Mouse (Mus musculus) MEL-GATA-1-ER (cell line): ENCODE results near the gene Nudt2.

ENCODE experiments used
- DNase-seq: peaks from one replicate; pipeline ENCODE4 v3.0.0-alpha.2; 2012; ENCODE audit warnings: low read depth; ENCODE audit errors: extremely low read depth

The Nudt2 gene

DNA sequence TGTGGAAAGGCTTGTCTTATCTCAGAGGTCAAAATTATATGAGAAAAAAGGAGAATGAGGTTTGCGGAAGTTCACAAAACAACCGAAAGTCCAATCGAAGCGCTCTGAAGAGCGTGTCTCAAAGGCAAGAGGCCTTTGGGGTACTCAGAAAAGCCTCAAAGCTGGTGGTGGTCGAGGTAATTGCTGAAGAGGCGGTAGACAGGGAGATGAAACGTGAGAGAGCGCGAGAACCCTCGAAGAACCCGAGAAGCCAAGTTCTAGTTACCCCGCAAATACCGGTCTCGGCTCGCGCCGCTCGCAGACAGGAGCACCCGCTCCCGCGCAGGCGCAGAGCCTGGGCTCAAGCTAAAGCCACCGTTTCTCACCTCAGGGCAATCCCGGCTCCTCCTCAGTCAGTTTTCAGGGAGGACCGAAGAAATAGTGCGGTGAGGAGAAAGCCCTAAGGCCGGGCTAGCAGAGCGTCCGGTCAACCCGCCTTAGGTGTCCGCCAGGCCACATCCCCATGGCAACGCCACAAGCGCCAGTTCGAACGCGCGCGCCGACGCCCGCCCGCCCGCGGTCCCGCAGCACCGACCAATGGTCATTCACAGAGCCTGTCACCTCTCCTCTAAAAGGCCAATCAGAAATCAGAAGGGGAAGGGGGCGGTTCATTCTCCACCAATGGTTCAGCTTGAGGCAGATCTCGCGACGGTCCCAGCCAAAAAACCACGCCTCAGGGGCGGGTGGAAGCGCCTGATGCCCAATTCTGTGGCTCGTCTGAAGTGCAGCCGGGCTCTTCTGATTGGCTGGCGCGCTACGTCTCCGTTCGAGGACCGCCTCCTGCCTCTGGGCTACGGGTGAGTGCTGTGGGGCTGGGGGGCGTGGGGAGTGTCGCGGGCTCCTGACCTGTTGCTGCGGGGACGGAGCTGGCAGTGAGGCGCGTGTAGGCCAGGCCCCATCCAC lies at the start of gene Nudt2, which contains the start of gene Kif24:
Nudt2 (plus strand) TSS at position 807 of the 942 bp plus-strand sequence.
Kif24 (minus strand) TSS at position 543 of the 942 bp plus-strand sequence.
- peak; percentile 99 for DNase-seq

DNA sequence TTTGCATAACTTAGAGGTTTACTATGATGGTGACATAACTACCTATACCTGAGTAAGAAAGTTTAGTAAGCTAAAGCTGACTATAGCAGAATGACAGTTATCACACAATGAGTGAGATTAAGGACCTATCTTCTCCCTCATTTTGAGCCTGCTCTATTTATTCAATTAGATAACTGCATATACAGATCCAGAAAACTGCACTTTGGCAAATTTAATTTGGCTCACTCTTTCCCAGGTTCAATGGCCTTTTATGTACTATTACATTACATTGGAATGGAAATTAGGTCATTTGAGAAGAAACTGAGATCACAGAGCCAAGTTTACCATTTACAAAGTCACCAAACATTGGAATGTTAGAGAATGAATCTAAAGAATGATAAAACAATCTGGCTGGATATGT lies 48.0 kb upstream of the Nudt2 start:
- DNase-seq, result no peak

DNA sequence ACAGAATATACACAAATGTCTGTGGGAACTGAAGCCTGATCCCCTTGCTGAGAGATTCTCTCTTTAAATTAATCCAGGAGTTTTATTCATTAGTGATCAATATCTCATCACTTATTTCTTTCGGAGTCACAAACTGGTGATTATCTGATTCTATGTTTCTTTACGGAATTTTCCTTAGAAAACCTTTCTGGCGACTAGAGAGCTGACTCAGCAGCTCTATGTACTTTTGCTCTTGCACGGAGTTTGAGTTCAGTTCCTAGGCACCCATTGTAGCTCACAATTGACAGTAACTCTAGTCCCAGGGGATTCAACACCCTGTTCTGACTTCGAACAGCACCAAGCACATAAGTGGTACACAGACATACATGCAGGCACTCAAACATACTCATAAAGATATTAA lies 26.0 kb upstream of the Nudt2 start:
- no peak for DNase-seq

DNA sequence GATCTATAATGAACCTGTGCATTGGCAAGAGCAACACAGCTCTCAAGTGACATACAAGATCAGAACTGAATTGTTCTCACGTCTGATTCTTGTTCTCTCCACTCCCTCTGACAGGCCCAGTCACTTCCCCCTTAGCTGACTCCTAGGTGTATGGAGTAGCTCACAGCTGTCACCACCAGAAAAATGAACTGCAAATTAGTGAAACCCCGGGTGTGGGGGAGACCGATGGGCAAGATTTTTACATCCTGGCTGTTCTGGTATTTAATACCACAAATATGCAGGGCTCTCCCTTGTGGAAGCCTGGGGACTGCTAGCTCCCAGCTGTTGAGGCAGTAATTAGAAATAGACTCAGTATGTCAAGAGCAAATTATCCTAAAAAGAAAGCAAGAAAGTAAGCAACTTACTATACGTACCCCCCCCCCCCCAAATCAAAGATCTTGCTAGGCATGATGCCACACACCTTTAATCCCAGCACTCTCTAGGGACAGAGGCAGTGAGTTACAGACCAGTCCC lies 22.1 kb upstream of the Nudt2 start:
- no peak for DNase-seq

DNA sequence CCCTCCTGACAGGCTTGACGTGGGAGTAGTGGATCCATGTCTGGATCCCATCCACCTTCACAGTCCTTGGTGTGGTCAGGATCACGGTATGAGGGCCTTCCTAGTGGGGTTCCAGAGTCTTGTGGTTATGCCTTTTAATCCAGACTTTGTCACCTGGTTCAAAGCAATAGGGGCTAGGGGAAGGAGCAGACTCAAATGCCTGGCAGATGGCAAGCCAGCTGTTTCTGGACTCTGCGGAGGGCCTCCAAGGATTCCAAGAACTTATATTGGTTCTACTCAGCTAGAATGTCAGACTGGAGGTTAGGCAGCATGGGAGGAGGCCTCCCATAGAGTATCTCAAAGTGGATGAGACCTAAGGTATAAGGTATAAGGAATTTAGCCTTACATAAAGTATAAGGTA lies 17.4 kb upstream of the Nudt2 start:
- DNase-seq, result no peak

DNA sequence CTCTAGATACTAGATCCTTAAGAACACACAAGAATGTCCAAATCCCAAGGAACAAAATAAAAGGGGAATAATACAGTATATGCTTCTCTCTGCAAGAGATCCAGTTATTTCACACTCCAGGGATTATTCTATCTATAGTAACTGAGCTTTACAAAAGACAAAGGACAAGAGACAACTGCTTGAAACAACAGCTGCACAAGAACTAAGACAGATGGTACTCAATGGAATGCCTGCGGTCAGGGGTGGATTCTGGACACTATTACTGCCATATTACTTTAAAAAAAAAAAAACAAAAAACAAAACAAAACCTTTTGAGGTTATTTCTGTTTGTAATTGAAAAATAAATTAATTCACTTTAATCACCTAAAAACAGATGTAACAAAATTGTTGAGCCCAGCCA lies 4.3 kb upstream of the Nudt2 start:
- DNase-seq, result no peak

DNA sequence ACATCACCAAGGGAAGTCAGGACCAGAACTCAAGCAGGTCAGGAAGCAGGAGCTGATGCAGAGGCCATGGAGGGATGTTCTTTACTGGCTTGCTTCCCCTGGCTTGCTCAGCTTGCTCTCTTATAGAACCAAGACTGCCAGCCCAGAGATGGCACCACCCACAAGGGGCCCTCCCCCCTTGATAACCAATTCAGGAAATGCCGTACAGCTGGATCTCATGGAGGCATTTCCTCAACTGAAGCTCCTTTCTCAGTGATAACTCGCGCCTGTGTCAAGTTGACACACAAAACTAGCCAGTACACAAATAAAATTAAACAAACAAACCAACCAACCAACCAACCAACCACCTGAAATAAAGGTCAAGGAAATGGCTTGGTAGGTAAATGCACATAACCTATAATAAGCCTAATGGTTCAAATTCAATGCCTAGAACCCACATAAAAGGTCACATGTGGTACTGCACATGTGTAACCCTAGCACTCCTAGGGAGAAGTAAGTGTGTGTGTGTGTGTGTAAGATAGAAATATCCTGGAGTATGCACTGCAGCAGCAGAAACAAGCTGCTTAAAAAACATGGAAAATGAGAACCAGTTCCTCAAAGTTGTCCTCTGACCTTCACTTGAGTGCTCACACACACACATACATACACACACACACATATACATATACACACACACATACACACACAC lies 1.8 kb upstream of the Nudt2 start:
- peak; percentile 44 for DNase-seq

DNA sequence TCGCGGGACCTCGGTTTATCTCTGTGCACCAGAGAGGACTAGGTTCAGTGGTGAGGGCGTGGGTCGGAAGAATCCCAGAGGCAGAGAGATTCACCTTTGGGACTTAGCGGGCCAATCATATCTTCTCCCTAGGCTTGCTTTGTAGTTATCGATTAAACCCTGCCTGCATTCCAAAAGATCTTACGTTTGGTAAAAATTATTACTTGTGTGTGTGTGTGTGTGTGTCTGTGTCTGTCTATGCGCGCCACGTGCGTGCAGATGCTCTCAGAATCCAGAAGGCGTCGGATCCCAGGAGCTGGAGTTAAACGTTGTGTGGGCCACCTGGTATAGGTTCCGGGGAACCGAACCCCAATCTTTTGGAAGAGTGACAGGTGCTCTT lies 325 bp downstream of the Nudt2 start:
- no peak for DNase-seq

DNA sequence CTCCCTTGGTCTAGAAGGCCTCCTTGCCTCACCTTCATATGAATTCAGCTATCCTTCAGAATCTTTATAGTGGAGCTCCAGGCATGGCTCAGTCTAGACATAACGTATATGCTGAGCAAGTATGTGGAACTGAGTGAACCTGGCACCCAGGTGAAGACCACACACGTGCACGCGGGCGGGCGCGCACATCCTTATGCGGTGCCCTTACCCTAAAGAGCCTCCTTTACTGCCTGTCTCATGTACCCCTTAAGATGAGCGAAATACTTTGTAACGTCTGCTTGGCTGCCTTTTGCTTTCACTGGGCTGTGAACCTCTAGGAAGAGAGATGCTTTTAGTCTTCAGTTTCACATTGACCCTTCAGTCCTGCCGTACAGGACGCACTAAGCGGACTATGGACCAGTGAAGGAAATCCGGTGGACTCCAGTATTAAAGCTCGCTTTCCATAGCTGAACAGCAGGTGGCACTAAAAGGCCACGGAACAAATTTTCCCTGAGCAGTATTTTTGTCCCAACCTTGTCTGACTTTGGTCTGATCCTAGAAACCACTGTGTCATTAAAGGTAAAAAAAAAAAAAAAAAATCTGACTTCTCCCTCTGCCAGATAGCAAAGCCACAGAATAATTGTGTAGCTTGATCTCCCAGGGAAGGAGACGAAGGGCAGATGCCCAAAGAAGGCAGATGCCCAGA lies 3.6 kb downstream of the Nudt2 start:
- peak; percentile 42 for DNase-seq

DNA sequence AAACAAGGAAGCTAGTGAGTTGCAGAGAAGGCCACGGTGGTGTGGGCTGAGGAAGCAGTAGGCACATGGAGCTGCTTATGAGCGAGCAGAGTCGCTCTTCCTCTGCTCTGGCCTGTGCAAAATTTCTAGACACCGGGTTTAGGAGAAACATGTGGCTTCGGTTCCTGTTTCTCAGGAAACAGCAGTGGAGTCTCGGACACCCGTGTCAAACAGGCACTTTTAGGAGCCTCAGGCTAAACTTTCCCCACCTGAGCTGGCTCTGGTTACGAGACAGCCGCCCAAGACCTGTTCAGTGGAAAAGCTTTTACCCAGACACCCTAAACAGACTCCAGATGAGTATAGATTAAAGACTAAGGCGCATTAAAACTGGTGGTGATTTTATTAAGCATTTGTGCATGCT lies 4.2 kb downstream of the Nudt2 start:
- no peak for DNase-seq

DNA sequence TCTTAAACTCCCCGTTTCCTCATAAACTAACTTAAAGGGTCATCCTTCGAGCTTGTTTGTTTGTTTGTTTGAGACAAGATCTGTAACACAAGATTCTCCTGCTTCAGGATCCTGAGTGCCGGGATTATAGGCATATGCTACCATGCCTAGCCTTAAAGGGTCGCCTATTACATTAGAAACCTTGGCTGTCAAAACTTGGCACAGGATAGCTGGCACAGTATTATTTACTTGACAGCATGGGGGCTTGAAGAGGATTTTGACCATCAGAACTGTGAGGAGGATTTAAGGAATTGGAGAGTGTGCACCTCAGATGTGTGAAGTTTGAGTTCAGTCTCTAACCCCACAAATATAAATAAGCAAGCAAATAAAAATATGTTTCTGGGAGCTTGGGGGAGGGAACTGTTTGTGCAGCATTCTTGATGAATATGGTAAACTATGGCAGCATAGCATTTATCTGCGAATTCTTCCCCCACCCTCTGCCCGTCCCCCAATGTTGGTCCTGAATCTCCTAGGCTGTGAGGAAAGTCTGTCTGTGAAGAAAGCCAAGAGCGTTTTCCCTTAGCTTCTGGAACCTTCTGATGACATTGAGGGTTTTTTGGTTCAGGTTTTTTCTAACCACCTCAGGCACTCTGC lies 5.2 kb downstream of the Nudt2 start:
- DNase-seq, result no peak

DNA sequence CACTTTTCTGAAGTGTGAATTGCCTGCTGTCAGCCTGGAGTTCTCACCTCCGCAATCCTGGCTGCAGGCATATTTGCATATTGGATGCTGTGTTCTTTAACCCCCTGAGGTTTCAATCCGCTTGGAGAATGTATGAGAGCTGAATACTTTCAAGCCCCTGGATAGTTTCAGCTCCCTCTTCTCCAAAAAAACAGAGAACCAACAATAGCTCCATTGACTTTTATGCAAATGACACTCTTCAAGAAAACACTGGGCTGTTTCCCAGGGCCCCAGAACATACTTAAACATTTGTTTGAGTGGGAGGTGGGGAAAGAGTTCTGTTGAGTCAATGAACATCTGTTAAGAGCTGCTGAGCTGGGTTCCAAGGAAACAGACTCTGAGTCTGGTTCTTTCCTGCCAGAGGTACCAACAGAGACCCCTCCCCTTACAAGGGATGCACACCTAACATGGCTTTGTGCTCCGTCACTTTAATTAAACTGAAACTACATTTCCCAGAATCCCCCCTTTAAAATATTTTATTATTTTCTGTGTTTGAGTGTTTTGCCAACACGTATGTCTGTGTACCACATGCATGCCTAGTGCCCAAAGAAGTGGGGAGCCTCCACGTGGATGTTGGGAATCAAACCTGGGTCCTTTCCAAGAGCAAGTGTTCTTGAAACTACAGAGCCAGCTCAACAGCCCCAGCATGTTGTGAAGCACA lies 5.9 kb downstream of the Nudt2 start:
- DNase-seq, result no peak

DNA sequence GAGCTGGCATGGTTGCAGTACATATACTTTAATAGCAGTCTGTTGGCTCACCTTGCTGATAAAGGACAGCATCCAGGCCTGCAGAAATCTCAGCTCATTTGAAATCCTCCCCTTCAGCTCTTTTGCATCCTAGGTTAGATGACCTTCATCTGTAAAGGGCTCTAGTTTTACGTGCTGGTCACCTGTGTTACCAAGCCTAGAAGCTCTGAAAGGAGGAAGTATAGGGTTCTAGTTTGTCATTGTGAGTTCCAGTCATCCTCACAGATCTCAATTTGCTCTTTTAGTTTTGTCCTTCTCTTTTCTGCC lies 6.4 kb downstream of the Nudt2 start:
- DNase-seq, result no peak

DNA sequence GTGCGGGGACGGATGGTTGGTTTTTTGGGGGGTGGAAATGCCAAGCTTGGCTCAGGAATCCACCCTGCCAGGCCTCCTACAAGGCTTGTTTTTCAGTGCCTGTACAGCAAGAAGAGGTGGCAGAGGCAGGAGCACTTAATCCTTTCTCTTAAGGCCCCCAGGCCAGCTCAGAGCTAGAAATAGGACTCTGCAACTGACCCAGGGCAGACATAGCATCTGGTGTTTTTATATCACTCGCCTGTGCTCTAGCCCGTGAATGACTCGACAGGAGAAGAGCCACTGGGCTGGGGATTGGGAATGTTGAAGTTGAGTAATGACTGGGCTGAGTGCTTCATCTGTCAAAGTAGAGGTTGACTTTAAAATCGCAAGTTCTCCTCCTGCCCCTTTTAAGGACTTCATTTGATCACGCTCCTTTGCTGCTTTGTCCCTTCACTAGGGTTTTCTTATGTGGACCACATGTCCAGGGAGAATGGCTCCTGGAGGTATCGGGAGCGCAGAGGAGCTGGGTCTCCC lies 12.8 kb downstream of the Nudt2 start:
- no peak for DNase-seq

DNA sequence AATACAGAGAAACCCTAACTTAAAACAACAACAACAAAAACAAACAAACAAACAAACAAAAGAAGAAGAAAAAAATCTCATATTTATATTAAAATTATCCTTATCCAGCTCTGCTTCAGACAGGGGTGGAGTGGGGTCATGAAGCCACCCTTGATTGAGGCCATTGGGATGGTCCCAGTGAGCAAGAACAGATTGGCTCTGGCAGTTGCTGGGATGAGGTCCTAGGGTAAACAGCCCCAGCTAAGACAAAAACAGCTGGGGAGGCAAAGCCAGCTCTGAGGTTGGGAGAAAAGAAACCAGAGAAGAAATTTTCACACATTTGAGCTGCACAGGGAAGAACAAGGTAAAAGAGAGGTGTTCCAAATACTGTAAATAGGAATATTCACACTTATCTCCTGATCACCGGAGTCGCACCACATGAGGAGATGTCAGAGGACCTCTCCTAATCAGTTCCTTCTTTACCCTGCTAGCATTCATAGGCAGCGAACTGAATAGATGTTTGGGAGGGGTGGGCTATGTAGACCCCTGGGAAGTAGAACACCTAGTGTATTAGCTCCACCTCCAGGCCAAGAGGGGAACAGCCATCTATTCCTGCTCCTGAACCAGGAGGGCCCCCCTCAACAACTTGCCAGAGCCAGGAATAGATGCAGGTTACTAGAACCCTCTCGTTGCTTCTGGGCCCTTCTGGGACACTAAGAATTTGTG lies 14.0 kb downstream of the Nudt2 start:
- DNase-seq, result no peak

DNA sequence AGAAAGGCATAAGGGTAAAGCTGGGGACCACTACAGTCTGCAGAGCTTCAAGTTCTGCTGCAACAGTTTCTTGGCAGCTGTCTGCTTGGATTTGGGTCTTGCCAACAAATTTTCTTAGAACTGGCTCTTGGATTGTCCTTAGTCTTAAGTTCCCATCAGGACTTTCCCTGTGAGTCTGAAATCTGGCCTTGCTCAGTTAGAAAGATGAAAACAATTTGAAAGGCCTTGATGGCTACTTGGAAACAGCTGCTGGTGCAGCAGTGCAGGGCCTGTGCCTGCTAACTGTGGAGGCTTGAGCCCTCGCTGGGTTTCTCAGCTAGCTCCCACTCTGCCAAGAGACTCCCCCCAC lies 14.5 kb downstream of the Nudt2 start:
- no peak for DNase-seq

DNA sequence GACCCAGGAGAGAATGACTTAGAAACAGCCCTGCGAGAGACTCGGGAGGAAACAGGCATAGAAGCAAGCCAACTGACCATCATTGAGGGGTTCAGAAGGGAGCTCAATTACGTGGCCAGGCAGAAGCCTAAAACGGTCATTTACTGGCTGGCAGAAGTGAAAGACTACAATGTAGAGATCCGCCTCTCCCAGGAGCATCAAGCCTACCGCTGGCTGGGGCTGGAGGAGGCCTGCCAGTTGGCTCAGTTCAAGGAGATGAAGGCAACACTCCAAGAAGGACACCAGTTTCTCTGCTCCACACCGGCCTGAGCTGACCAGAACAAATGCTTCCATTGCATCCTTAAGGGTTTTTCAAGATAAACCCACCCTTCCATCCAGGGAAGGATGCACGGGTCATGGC lies 15.3 kb downstream of the Nudt2 start:
- DNase-seq, result no peak

DNA sequence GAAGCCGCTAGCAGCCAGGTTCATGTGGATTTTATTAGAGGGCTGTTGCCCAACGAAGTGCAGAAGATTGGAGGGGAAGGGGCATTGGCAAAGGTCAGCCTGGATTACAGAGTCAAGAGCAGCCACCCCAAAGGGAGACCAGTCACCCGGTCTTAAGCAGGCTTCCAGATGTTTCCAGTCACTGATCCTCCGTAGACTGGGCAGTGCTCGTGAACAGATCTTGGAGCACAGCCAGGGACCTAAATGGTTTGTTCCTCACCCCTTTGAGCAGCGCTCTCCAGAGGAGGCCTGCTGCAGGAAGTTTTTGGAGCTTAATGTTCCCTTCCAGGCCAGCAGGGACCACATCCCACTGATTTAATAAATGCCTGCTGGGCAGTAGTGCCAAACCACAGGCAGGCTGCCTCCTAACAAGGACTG lies 16.7 kb downstream of the Nudt2 start:
- DNase-seq, result no peak

DNA sequence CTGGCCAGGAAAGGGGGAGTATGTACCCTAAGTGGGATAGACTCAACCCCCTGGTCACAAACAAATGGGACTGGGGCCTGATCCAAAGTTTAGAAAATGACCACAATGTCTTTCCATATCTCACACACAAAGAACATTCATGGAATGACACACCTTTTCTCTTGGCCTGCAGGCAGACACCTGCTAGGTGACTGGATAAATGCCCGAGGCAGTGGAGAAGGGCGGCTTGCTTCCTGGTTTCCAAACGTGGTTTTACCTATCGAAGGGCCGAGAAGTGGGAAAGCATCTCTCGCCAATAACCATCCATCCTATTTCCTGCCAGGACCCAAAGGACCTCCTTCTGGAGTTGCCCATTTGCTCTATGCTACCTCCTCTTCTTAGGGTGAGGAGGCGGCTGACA lies 28.0 kb downstream of the Nudt2 start:
- no peak for DNase-seq

DNA sequence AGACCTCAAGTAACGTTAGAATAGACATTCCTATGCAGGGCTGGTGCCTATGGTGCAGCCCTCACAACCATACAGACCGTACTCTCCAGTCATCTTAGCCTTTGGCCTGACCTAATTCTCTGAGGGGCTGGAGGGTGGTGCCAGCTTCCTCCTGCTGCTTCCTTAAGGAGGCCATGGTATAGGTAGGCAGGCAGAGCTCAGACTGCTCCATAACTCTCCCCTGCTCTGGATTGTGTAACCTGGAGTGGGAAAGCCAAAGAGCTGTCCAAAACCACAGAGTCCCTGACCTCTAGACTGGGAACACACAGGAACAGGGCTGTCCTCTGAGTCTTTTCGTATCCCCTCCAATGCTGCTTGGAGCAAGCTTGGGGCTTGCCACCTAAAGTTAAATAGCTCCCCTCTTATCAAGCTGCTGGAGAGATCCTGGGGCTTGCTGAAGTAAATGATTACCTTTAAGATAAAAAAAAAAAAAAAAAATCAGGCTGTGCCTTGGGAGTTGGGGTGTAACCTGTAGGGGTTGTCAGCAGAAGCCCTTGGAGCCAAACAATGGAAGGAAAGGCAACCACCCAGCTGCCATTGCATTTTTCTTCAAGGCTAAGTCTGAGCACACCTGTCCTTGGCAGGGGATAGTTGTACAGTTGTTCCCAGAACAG lies 28.6 kb downstream of the Nudt2 start:
- DNase-seq, result no peak
